Mouse (Mus musculus) limb, embryonic 12.5 days (tissue): ENCODE results near the gene Olfr930. TPM values are rescaled to one million over a fixed set of nuclear protein-coding genes. Genes with fewer than 3 reads are reported as not detected.

Experiments used
- ATAC-seq: fragments of 200-750 bp; cut with Nextera tagmentation; 2 replicates; pipeline ENCODE4 v1.8.0; 2017; ENCODE audit warnings: low read depth, moderate TSS enrichment; ENCODE audit not compliant: insufficient number of reproducible peaks, insufficient read depth, low FRiP score, low TSS enrichment
- H3K27ac ChIP-seq: fragments of 300-500 bp; sonication (generic); 2 replicates; pipeline ENCODE4 v1.5.1; 2016; ENCODE audit warnings: mild to moderate bottlenecking, moderate library complexity
- H3K27me3 ChIP-seq: fragments of 300-500 bp; sonication (generic); 2 replicates; pipeline ENCODE4 v1.6.1; 2016; ENCODE audit warnings: mild to moderate bottlenecking, moderate library complexity
- H3K36me3 ChIP-seq: fragments of 300-500 bp; sonication (generic); 2 replicates; pipeline ENCODE4 v1.6.1; 2016; ENCODE audit warnings: mild to moderate bottlenecking, moderate library complexity
- H3K4me1 ChIP-seq: fragments of 300-500 bp; sonication (generic); replicated peaks from 2 replicates; pipeline ENCODE4 v1.6.1; 2016
- H3K4me2 ChIP-seq: fragments of 300-500 bp; sonication (generic); 2 replicates; pipeline ENCODE4 v1.6.1; 2016; ENCODE audit warnings: mild to moderate bottlenecking, moderate library complexity
- H3K4me3 ChIP-seq: fragments of 300-500 bp; sonication (generic); replicated peaks from 2 replicates; pipeline ENCODE4 v1.5.1; 2016; ENCODE audit warnings: mild to moderate bottlenecking
- H3K9ac ChIP-seq: fragments of 300-500 bp; sonication (generic); replicated peaks from 2 replicates; pipeline ENCODE4 v1.6.1; 2016; ENCODE audit warnings: mild to moderate bottlenecking, moderate library complexity
- H3K9me3 ChIP-seq: fragments of 300-500 bp; sonication (generic); 2 replicates; pipeline ENCODE4 v1.6.1; 2016; ENCODE audit warnings: mild to moderate bottlenecking, moderate library complexity
- WGBS: fragments of 180-500 bp; shearing (Covaris S2); methylation state at CpG from one replicate; pipeline ENCODE4 v1.1.7; 2016; 5-methylcytosine and 5-hydroxymethylcytosine counted together
- polyA plus RNA-seq: library from polyadenylated mRNA; unstranded; fragments of >200 nt; fragmentation: Nextera tagmentation; extraction: Ambion mirVana; gene quantifications from 2 replicates; pipeline ENCODE4 v1.2.1, GENCODE M21; 2016

Olfr930 gene
- polyA plus RNA-seq: not detected in 2 replicates

DNA sequence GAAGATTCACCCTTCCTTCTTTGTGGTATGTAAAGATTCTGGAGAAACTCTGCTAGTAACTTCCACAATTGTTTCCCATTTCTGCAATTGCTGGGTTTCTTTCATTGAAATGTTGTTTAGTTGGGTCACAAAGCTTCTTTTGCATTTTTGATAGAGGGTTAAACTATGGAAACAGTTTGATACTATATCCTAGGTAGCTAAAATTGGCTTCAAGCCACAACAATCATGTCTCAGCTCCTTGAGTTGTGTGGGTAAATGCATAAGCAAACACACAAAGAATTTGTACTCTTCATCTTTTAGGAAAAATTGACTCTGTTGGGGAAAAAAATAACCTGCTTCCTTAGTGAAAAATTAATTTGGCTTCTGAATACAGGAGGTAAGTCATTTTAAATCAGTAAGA lies at the start of gene Olfr930:
Olfr930 (plus strand) TSS at position 301 of the 400 bp plus-strand sequence.
- H3K9ac ChIP-seq: no peak within 1 kb of the TSS
- no peaks in the 10 kb centered on the region for H3K9me3 ChIP-seq
- H3K4me2 ChIP-seq: no peak within 1 kb of the TSS
- H3K36me3 ChIP-seq: no peaks in the 10 kb centered on the region
- no peaks in the 10 kb centered on the region for H3K27me3 ChIP-seq
- H3K27ac ChIP-seq: no peak within 1 kb of the TSS
- H3K4me1 ChIP-seq: no peaks in the 10 kb centered on the region
- no peak for ATAC-seq
- no peak within 1 kb of the TSS for H3K4me3 ChIP-seq

DNA sequence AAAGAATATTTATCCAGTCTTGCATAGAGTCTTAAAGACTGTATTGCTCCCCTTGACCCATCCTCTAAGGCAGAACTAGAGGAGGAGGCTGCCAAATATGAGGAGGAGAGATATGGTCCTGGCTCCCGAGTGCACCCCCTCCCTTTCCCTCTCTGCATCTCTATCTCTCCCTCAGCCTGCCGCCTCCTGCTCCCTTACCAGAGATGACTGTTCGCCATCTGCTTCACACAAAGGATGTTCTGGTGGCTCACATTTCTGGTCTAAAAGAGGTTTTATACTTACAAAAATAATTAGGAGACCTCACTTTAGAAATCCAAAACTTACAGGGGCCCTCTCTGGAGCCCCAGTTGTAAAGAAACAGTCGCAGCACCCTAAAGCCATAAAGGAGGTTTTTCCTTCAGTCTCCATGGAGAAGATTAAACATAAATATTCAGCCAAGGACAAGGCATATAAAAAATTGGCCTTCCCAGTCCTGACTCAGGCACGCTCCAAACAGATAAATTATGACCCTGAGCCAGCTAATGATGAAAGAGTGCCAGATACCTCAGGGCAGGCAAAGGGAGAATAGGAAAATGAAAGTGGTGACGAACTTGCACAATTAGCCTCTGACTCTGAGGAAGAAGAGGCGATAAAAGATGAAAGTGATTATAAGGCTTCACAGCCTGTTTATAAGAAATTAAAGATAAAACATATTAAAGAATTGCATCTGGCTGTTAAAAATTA lies 24.0 kb downstream of the Olfr930 start:
- H3K4me2 ChIP-seq: no peak overlapping the region
- no peaks in the 10 kb centered on the region for H3K9me3 ChIP-seq
- no peak for ATAC-seq
- H3K36me3 ChIP-seq: no peaks in the 10 kb centered on the region
- no peak overlapping the region for H3K27ac ChIP-seq
- 0 out of 2 replicates have a peak overlapping the region, but pooled peaks have one; percentile 7 for H3K4me3 ChIP-seq
- WGBS: 26% methylated on average over 7 of the region's 7 CpGs
- H3K9ac ChIP-seq: no peak overlapping the region
- H3K27me3 ChIP-seq: no peaks in the 10 kb centered on the region
- H3K4me1 ChIP-seq: no peaks in the 10 kb centered on the region

DNA sequence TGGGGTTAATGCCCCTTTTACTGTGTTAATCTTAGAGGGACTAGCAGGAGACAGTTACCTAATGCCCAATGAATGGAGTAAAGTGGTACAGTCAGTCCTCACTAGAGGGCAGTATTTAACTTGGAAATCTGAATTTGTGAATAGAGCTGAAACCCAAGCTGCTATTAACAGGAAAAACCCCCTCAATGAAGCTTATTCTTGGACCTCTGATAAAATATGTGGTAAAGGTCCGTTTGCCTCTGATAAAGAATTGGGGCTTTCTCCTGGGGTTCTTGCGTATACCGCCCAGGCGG lies 24.5 kb downstream of the Olfr930 start:
- Histone ChIP-seq H3K27me3 (no peaks in the 10 kb centered on the region), H3K4me2 (no peak overlapping the region), H3K4me1 (no peaks in the 10 kb centered on the region), H3K9me3 (no peaks in the 10 kb centered on the region), H3K27ac (no peak overlapping the region), H3K4me3 (0 out of 2 replicates have a peak overlapping the region, but pooled peaks have one; percentile 7), H3K36me3 (no peaks in the 10 kb centered on the region), H3K9ac (no peak overlapping the region)
- 72% methylated on average over 4 of the region's 4 CpGs for WGBS
- no peak for ATAC-seq

DNA sequence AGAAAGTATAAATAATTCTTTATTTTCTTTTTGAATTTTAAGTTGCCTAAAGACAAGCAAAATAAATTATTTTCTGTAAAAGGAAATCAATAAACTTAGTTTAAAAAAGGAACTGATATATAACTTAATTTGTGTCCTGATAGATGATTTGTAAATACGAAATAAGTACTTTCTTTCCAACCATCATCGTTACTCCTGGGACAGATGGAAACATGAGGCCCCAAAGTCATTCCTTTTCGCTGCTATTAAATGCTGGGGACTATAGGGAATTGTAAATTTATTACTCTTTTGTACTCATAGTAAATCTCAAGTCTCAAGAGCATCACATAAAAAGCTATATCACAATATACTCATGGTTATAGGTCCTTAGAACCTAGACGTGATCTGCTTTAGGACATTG lies 42.4 kb downstream of the Olfr930 start, which contains the start of gene Olfr933:
Olfr933 (plus strand) TSS at position 301 of the 400 bp plus-strand sequence.
- H3K36me3 ChIP-seq: no peaks in the 10 kb centered on the region
- H3K27me3 ChIP-seq: no peaks in the 10 kb centered on the region
- H3K27ac ChIP-seq: no peak within 1 kb of the TSS
- no peak within 1 kb of the TSS for H3K4me3 ChIP-seq
- 78% methylated on average over 4 of the region's 4 CpGs for WGBS
- no peak for ATAC-seq
- H3K9ac ChIP-seq: no peak within 1 kb of the TSS
- no peaks in the 10 kb centered on the region for H3K9me3 ChIP-seq
- no peak within 1 kb of the TSS for H3K4me2 ChIP-seq
- no peaks in the 10 kb centered on the region for H3K4me1 ChIP-seq

Other genes with a start within 250 kb of the Olfr930 start
- gene Olfr919, start 226.1 kb upstream of the Olfr930 start, polyA plus RNA-seq: not detected in 2 replicates
- gene Vwa5a, start 211.5 kb upstream of the Olfr930 start, polyA plus RNA-seq: 14.2 and 15.9 TPM in 2 replicates
- gene Olfr920, start 177.5 kb upstream of the Olfr930 start, polyA plus RNA-seq: not detected in 2 replicates
- not detected in 2 replicates for gene Olfr921, start 156.7 kb upstream of the Olfr930 start, polyA plus RNA-seq
- gene Olfr922, start 115.2 kb upstream of the Olfr930 start, polyA plus RNA-seq: not detected in 2 replicates
- gene Olfr923, start 103.3 kb upstream of the Olfr930 start, polyA plus RNA-seq: not detected in 2 replicates
- gene Olfr924, start 85.4 kb upstream of the Olfr930 start, polyA plus RNA-seq: not detected in 2 replicates
- not detected in 2 replicates for gene Olfr26, start 74.7 kb upstream of the Olfr930 start, polyA plus RNA-seq
- gene Olfr926, start 52.7 kb upstream of the Olfr930 start, polyA plus RNA-seq: not detected in 2 replicates
- gene Olfr933, start 42.5 kb downstream of the Olfr930 start, polyA plus RNA-seq: not detected in 2 replicates
- not detected in 2 replicates for gene Olfr934, start 58.5 kb downstream of the Olfr930 start, polyA plus RNA-seq
- gene Olfr935, start 69.9 kb downstream of the Olfr930 start, polyA plus RNA-seq: not detected in 2 replicates
- gene Olfr146, start 93.6 kb downstream of the Olfr930 start, polyA plus RNA-seq: not detected in 2 replicates
- gene Olfr937, start 135.1 kb downstream of the Olfr930 start, polyA plus RNA-seq: not detected in 2 replicates
- gene Olfr938, start 149.1 kb downstream of the Olfr930 start, polyA plus RNA-seq: not detected in 2 replicates
- gene Olfr27, start 198.3 kb downstream of the Olfr930 start, polyA plus RNA-seq: not detected in 2 replicates
- gene Olfr943, start 236.5 kb downstream of the Olfr930 start, polyA plus RNA-seq: not detected in 2 replicates